Mouse (Mus musculus) testis, adult 2 months (tissue): ENCODE results near the gene Snph.

Experiments
- CTCF ChIP-seq: fragments of 200-500 bp; IDR thresholded peaks from 2 replicates; pipeline ENCODE4 v1.5.1; 2012; ENCODE audit warnings: low read depth, mild to moderate bottlenecking, inconsistent platforms, low read length, moderate library complexity; ENCODE audit not compliant: control insufficient read depth, insufficient read depth, insufficient replicate concordance
- POLR2A ChIP-seq: fragments of 200-500 bp; IDR thresholded peaks from 2 replicates; pipeline ENCODE4 v1.6.1; 2012; ENCODE audit warnings: low read depth, mild to moderate bottlenecking, inconsistent platforms, low read length, moderate library complexity; ENCODE audit not compliant: control insufficient read depth

- TF ChIP-seq POLR2A: no peak
- TF ChIP-seq CTCF: no peak
Observed at GRCm38 (mm10) chr2:151562930-151563921, 69.2 kb downstream of the Snph start.
